ENCODE assay signal across 25 mouse cellular contexts in the genomic region with DNA sequence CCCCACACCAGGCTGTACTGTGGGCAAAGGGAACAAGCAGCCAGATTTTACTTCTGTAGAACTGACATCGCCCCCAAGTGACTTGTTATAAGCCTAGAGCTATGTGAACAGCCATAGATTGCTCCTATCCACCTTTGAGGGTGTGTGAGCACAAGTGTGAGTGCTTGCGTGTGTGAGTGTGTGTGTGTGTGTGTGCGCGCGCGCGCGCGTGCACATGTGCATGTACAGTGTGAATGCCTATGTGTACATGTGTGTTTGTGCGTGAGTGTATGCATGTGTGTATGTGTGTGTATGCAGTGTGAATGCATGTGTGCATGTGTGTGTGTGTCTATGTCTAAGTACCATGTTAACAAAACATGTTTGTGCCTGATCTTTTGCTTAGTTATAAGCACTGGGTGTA.
DNase-seq lines count a peak whose midpoint lies in the region; ATAC-seq and TF ChIP-seq lines count a peak whose summit lies in the region.
"Had no signal": no experiment of that assay in that cellular context is flagged by ENCODE, and none has a peak within 500 bp of the region (broad histone marks: within the 10 kb centered on the region; RNA-seq: fewer than 3 reads in every experiment).

No protein-coding gene starts in this region.

- H3K27me3 ChIP-seq in forebrain, embryonic 13.5 days: no peaks in the 10 kb centered on the region
- H3K27me3 ChIP-seq in forebrain, postnatal 0 days (ENCODE audit: insufficient read depth, low read length): no peaks in the 10 kb centered on the region
- no peaks in the 10 kb centered on the region for H3K27me3 ChIP-seq in megakaryocyte, embryonic 14.5 days (replicated peaks)
- no peaks in the 10 kb centered on the region for H3K27me3 ChIP-seq in hindbrain, embryonic 12.5 days
- no peaks in the 10 kb centered on the region for H3K27me3 ChIP-seq in midbrain, embryonic 14.5 days (ENCODE audit: control insufficient read depth, insufficient read depth, low read length)
- H3K27me3 ChIP-seq: embryonic facial prominence, embryonic 15.5 days had no signal

- no peak overlapping the region for H3K4me3 ChIP-seq in forebrain, embryonic 13.5 days
- H3K4me3 ChIP-seq in forebrain, postnatal 0 days (ENCODE audit: low read depth, low read length): no peak overlapping the region
- peak overlapping the region; percentile 53 for H3K4me3 ChIP-seq in megakaryocyte, embryonic 14.5 days (replicated peaks)
- H3K4me3 ChIP-seq in hindbrain, embryonic 12.5 days: no peak overlapping the region
- no peak overlapping the region for H3K4me3 ChIP-seq in midbrain, embryonic 14.5 days (replicated peaks; ENCODE audit: low read depth, low read length)
- H3K4me3 ChIP-seq: embryonic facial prominence, embryonic 15.5 days had no signal

- no peak for ATAC-seq in forebrain, embryonic 13.5 days
- ATAC-seq in forebrain, postnatal 0 days: no peak
- no peak for ATAC-seq in megakaryocyte, adult 5-6 weeks (ENCODE audit: poor library complexity, severe bottlenecking)
- ATAC-seq in hindbrain, embryonic 12.5 days (ENCODE audit: low FRiP score): no peak
- ATAC-seq in midbrain, embryonic 14.5 days (ENCODE audit: low FRiP score, low TSS enrichment): no peak
- no peak for ATAC-seq in cerebellum, adult (ENCODE audit: insufficient number of reproducible peaks, low FRiP score, low TSS enrichment)
- ATAC-seq: intestine, postnatal 0 days had no signal

- no peaks in the 10 kb centered on the region for H3K9me3 ChIP-seq in forebrain, embryonic 13.5 days (replicated peaks)
- H3K9me3 ChIP-seq in forebrain, postnatal 0 days (ENCODE audit: low read length): no peaks in the 10 kb centered on the region
- peaks cover 27% of the 10 kb centered on the region for H3K9me3 ChIP-seq in megakaryocyte, embryonic 14.5 days
- H3K9me3 ChIP-seq in hindbrain, embryonic 12.5 days (replicated peaks): no peaks in the 10 kb centered on the region; the same call in 1 of the 2 replicates
- H3K9me3 ChIP-seq in midbrain, embryonic 14.5 days (ENCODE audit: control insufficient read depth, low read length): no peaks in the 10 kb centered on the region
- H3K9me3 ChIP-seq: embryonic facial prominence, embryonic 15.5 days had no signal

- peaks cover 28% of the 10 kb centered on the region for H3K36me3 ChIP-seq in forebrain, embryonic 13.5 days (ENCODE audit: poor library complexity, severe bottlenecking)
- H3K36me3 ChIP-seq in forebrain, postnatal 0 days (ENCODE audit: insufficient read depth): peaks cover 24% of the 10 kb centered on the region
- H3K36me3 ChIP-seq in megakaryocyte, embryonic 14.5 days (replicated peaks; ENCODE audit: low read length): no peaks in the 10 kb centered on the region
- H3K36me3 ChIP-seq in hindbrain, embryonic 12.5 days: peaks cover 28% of the 10 kb centered on the region
- H3K36me3 ChIP-seq in midbrain, embryonic 14.5 days (ENCODE audit: control insufficient read depth, insufficient read depth, low read length): peaks cover 38% of the 10 kb centered on the region
- H3K36me3 ChIP-seq: embryonic facial prominence, embryonic 15.5 days; G1E had no signal

- WGBS in forebrain, embryonic 13.5 days: 94% methylated on average over 10 of the region's 10 CpGs
- WGBS in forebrain, postnatal 0 days: 93% methylated on average over 10 of the region's 10 CpGs
- 97% methylated on average over 10 of the region's 10 CpGs for WGBS in hindbrain, embryonic 12.5 days
- WGBS in midbrain, embryonic 14.5 days: 96% methylated on average over 10 of the region's 10 CpGs

- peaks cover 32% of the 10 kb centered on the region for H3K4me1 ChIP-seq in forebrain, embryonic 13.5 days
- no peaks in the 10 kb centered on the region for H3K4me1 ChIP-seq in forebrain, postnatal 0 days (ENCODE audit: insufficient read depth)
- no peaks in the 10 kb centered on the region for H3K4me1 ChIP-seq in megakaryocyte, embryonic 14.5 days
- peaks cover 7% of the 10 kb centered on the region for H3K4me1 ChIP-seq in hindbrain, embryonic 12.5 days
- peaks cover 8% of the 10 kb centered on the region for H3K4me1 ChIP-seq in midbrain, embryonic 14.5 days (ENCODE audit: control insufficient read depth, insufficient read depth, low read length)
- H3K4me1 ChIP-seq: embryonic facial prominence, embryonic 15.5 days had no signal

- TF ChIP-seq CTCF in forebrain, postnatal 0 days (IDR thresholded peaks at IDR 0.05; ENCODE audit: low read depth): no peak

- peak overlapping the region; percentile 44; the same call in 1 of the 2 replicates for H3K27ac ChIP-seq in forebrain, embryonic 13.5 days
- H3K27ac ChIP-seq in forebrain, postnatal 0 days (ENCODE audit: low read depth, low read length): no peak overlapping the region
- 0 out of 2 replicates have a peak overlapping the region, but pooled peaks have one; percentile 8 for H3K27ac ChIP-seq in hindbrain, embryonic 12.5 days
- H3K27ac ChIP-seq in midbrain, embryonic 14.5 days (replicated peaks; ENCODE audit: low read depth, low read length): peak overlapping the region; percentile 68
- H3K27ac ChIP-seq: embryonic facial prominence, embryonic 15.5 days; liver, embryonic 14.5 days had no signal

- no peak for DNase-seq in forebrain, postnatal 0 days
- peak; percentile 32 for DNase-seq in midbrain, embryonic 14.5 days
- no peak for DNase-seq in adrenal gland, adult 2 months
- DNase-seq: adrenal gland, postnatal 10 days; cerebellum, adult 11-12 months; cerebellum, postnatal 10 days; gastrocnemius, postnatal 14 days; heart, postnatal 36 days; kidney, adult 9 months; kidney, postnatal 10 days; liver; lung, adult 2 months; lung, postnatal 14 days; right cerebral cortex, postnatal 25 days; thymus, postnatal 14 days had no signal

- no peak overlapping the region for H3K4me2 ChIP-seq in forebrain, embryonic 13.5 days
- no peak overlapping the region for H3K4me2 ChIP-seq in forebrain, postnatal 0 days (ENCODE audit: low read depth)
- H3K4me2 ChIP-seq in hindbrain, embryonic 12.5 days (replicated peaks): no peak overlapping the region
- no peak overlapping the region for H3K4me2 ChIP-seq in midbrain, embryonic 14.5 days (ENCODE audit: low read length)
- H3K4me2 ChIP-seq: embryonic facial prominence, embryonic 15.5 days; heart, embryonic 11.5 days had no signal

- no peak overlapping the region for H3K9ac ChIP-seq in forebrain, embryonic 13.5 days
- no peak overlapping the region for H3K9ac ChIP-seq in forebrain, postnatal 0 days
- no peak overlapping the region for H3K9ac ChIP-seq in hindbrain, embryonic 12.5 days
- no peak overlapping the region for H3K9ac ChIP-seq in midbrain, embryonic 14.5 days (replicated peaks; ENCODE audit: low read length)
- H3K9ac ChIP-seq: embryonic facial prominence, embryonic 15.5 days; liver, embryonic 14.5 days had no signal
